ENCODE assay signal across 8 mouse cellular contexts in genomic region chr11:50238324-50238723, GRCm38 (mm10). TPM values are rescaled to one million over a fixed set of nuclear protein-coding genes. Genes with fewer than 3 reads are reported as not detected.
DNase-seq lines count a peak whose midpoint lies in the region; ATAC-seq and TF ChIP-seq lines count a peak whose summit lies in the region.

Gene Ltc4s (minus strand): TSS chr11:50238616.

- H3K4me3 ChIP-seq in heart, embryonic 12.5 days: peak within 1 kb of the TSS; percentile 68
- peak within 1 kb of the TSS; percentile 62 for H3K4me3 ChIP-seq in limb, embryonic 14.5 days (replicated peaks; ENCODE audit: low read length)
- H3K4me3 ChIP-seq in neural tube, embryonic 13.5 days: peak within 1 kb of the TSS; percentile 59

- peaks cover 18% of the 10 kb centered on the region for H3K36me3 ChIP-seq in heart, embryonic 12.5 days
- peaks cover 19% of the 10 kb centered on the region for H3K36me3 ChIP-seq in limb, embryonic 14.5 days (ENCODE audit: control insufficient read depth, insufficient read depth, low read length)
- H3K36me3 ChIP-seq in neural tube, embryonic 13.5 days: peaks cover 21% of the 10 kb centered on the region

- TF ChIP-seq POLR2A in limb, embryonic 14.5 days (IDR thresholded peaks at IDR 0.05; ENCODE audit: borderline replicate concordance, extremely low read depth, insufficient read depth, insufficient read length): no peak

- H3K4me1 ChIP-seq in heart, embryonic 12.5 days (replicated peaks): peaks cover 23% of the 10 kb centered on the region
- H3K4me1 ChIP-seq in limb, embryonic 14.5 days (ENCODE audit: control insufficient read depth, insufficient read depth, low read length): peaks cover 5% of the 10 kb centered on the region
- H3K4me1 ChIP-seq in neural tube, embryonic 13.5 days (replicated peaks): peaks cover 22% of the 10 kb centered on the region

- ATAC-seq in heart, embryonic 12.5 days (ENCODE audit: insufficient number of reproducible peaks, low FRiP score): no peak
- ATAC-seq in limb, embryonic 14.5 days (ENCODE audit: low FRiP score, low read depth): no peak
- ATAC-seq in neural tube, embryonic 13.5 days (ENCODE audit: low read depth): no peak

- H3K27ac ChIP-seq in heart, embryonic 12.5 days (ENCODE audit: poor library complexity, severe bottlenecking): no peak within 1 kb of the TSS
- no peak within 1 kb of the TSS for H3K27ac ChIP-seq in limb, embryonic 14.5 days (replicated peaks; ENCODE audit: low read depth, low read length)
- H3K27ac ChIP-seq in neural tube, embryonic 13.5 days (replicated peaks): no peak within 1 kb of the TSS

- peaks cover 41% of the 10 kb centered on the region for H3K27me3 ChIP-seq in heart, embryonic 12.5 days (replicated peaks)
- peaks cover 16% of the 10 kb centered on the region for H3K27me3 ChIP-seq in limb, embryonic 14.5 days (ENCODE audit: control insufficient read depth, insufficient read depth, low read length)
- peaks cover 44% of the 10 kb centered on the region for H3K27me3 ChIP-seq in neural tube, embryonic 13.5 days

- WGBS in heart, embryonic 12.5 days: 23% methylated on average over 10 of the region's 10 CpGs
- WGBS in limb, embryonic 14.5 days: 46% methylated on average over 10 of the region's 10 CpGs
- 41% methylated on average over 10 of the region's 10 CpGs for WGBS in neural tube, embryonic 13.5 days

- peak within 1 kb of the TSS; percentile 72; the same call in 1 of the 2 replicates for H3K9ac ChIP-seq in heart, embryonic 12.5 days
- no peak within 1 kb of the TSS for H3K9ac ChIP-seq in limb, embryonic 14.5 days (ENCODE audit: low read depth, low read length, severe bottlenecking)
- no peak within 1 kb of the TSS for H3K9ac ChIP-seq in neural tube, embryonic 13.5 days

- no peaks in the 10 kb centered on the region for H3K9me3 ChIP-seq in heart, embryonic 12.5 days (replicated peaks)
- H3K9me3 ChIP-seq in limb, embryonic 14.5 days (ENCODE audit: control insufficient read depth, low read length): no peaks in the 10 kb centered on the region
- no peaks in the 10 kb centered on the region for H3K9me3 ChIP-seq in neural tube, embryonic 13.5 days

- H3K4me2 ChIP-seq in heart, embryonic 12.5 days: peak within 1 kb of the TSS; percentile 99
- H3K4me2 ChIP-seq in limb, embryonic 14.5 days (replicated peaks; ENCODE audit: low read depth, low read length, severe bottlenecking): peak within 1 kb of the TSS; percentile 95
- H3K4me2 ChIP-seq in neural tube, embryonic 13.5 days: peak within 1 kb of the TSS; percentile 93

- DNase-seq in heart, adult 8-10 months (ENCODE audit: low spot score): peak; percentile 61
- no peak for DNase-seq in heart, postnatal 4 days
- peak; percentile 57 for DNase-seq in adrenal gland, postnatal 14 days
- no peak for DNase-seq in limb, embryonic 14.5 days (ENCODE audit: low spot score)
- no peak for DNase-seq in layer of hippocampus, adult 8-10 months (ENCODE audit: low spot score in 2 of 2)
- DNase-seq in urinary bladder, postnatal 36 days (ENCODE audit: low spot score in 2 of 2): no peak

RNA-seq across cellular contexts. Expression of gene Ltc4s, which starts in this region (rescaled TPM):
- total RNA-seq in heart, adult 8-10 months (2022): 10 to 100 TPM in 1 of 4 experiments, 1 to 10 TPM in 3; 4.7 to 11.8 (median 6.6) TPM
- 1 to 10 TPM; 2.0 to 2.7 TPM for total RNA-seq in heart, postnatal 4 days (2021)
- total RNA-seq in adrenal gland, postnatal 14 days (2021): 10.4 and 11.3 TPM in 2 replicates
- polyA plus RNA-seq in heart, embryonic 12.5 days (2016; fragmentation: Nextera tagmentation; extraction: Ambion mirVana): 0.63 and 0.70 TPM in 2 replicates
- 4.0 and 7.1 TPM in 2 replicates for polyA plus RNA-seq in limb, embryonic 14.5 days (2012; rRNA removed)
- 2.5 and 3.9 TPM in 2 replicates for polyA plus RNA-seq in limb, embryonic 14.5 days (2014; fragmentation: Nextera tagmentation; extraction: Ambion mirVana)
- 1.8 and 2.6 TPM in 2 replicates for polyA plus RNA-seq in neural tube, embryonic 13.5 days (2015; fragmentation: Nextera tagmentation; extraction: Ambion mirVana)
- total RNA-seq in layer of hippocampus, adult 8-10 months (2022): 10 to 100 TPM in 2 of 4 experiments, 1 to 10 TPM in 2; 6.2 to 23.4 (median 10.7) TPM

Comparison
In these comparisons a context has a peak if more than half of its experiments do, and no peak if none do; other contexts are left out.
1. DNase-seq: peak in heart, adult 8-10 months (single experiment) and adrenal gland, postnatal 14 days (single experiment); none in heart, postnatal 4 days (single experiment), limb, embryonic 14.5 days (single experiment), layer of hippocampus, adult 8-10 months (0 of 2) and urinary bladder, postnatal 36 days (0 of 2).
2. Peak in every context shown above with its lines, with median percentiles within 50 percentile points of each other: H3K4me2 ChIP-seq and H3K4me3 ChIP-seq.